Mouse (Mus musculus): ENCODE data around the gene Mpv17l.
"Not testable (repeated sequence)": the region's sequence is repeated elsewhere in the genome, so short reads cannot be mapped to it uniquely, and the experiment has no call there.

GRCm38 (mm10) chr16:13922499-13922898 lies 19.5 kb downstream of the Mpv17l start:
- TF ChIP-seq CTCF (IDR thresholded peaks at IDR 0.05; ENCODE audit: low read depth, low read length); POLR2A (IDR thresholded peaks at IDR 0.05; ENCODE audit: borderline replicate concordance, low read depth, low read length): not testable (repeated sequence)
